Mouse (Mus musculus): ENCODE measurements at regions not wholly inside any gene's neighbourhood (a gene's known extent, or its start where the extent isn't known, plus 50 kb on each side); places are given as distances from the start of the nearest gene placed in this dataset.

GRCm38 (mm10) chr5:111506821-111507220 is 89.7 kb downstream of the Mn1 start:
- H3K4me3 ChIP-seq (replicated peaks; ENCODE audit: control insufficient read depth, low read depth, low read length) = no peak overlapping the region
- WGBS = 23% methylated on average over 6 of the region's 6 CpGs
- H3K4me1 ChIP-seq (ENCODE audit: control insufficient read depth, insufficient read depth, low read length) = peaks cover 17% of the 10 kb centered on the region
- peak overlapping the region; percentile 29; the same call in 1 of the 2 replicates for H3K27ac ChIP-seq (ENCODE audit: control insufficient read depth, insufficient read depth, low read depth, low read length, poor library complexity)
- TF ChIP-seq POLR2A (IDR thresholded peaks at IDR 0.05; ENCODE audit: borderline replicate concordance, control insufficient read depth, low read depth, low read length) (no peak), CTCF (IDR thresholded peaks at IDR 0.05; ENCODE audit: control insufficient read depth, insufficient read depth, low read length) (no peak)

- no peak overlapping the region for H3K27ac ChIP-seq (ENCODE audit: control insufficient read depth, insufficient read depth, low read depth, low read length, poor library complexity)
- peaks cover 17% of the 10 kb centered on the region for H3K4me1 ChIP-seq (ENCODE audit: control insufficient read depth, insufficient read depth, low read length)
- no peak for TF ChIP-seq POLR2A (IDR thresholded peaks at IDR 0.05; ENCODE audit: borderline replicate concordance, control insufficient read depth, low read depth, low read length)
- no peak for TF ChIP-seq CTCF (IDR thresholded peaks at IDR 0.05; ENCODE audit: control insufficient read depth, insufficient read depth, low read length)
- no peak overlapping the region for H3K4me3 ChIP-seq (replicated peaks; ENCODE audit: control insufficient read depth, low read depth, low read length)
- 64% methylated on average over 2 of the region's 2 CpGs for WGBS
Observed at GRCm38 (mm10) chr5:111507332-111507731, 90.2 kb downstream of the Mn1 start.

GRCm38 (mm10) chr5:111509014-111509561 is 91.9 kb downstream of the Mn1 start:
- under 1% methylated on average over 21 of the region's 21 CpGs for WGBS
- H3K4me3 ChIP-seq (replicated peaks; ENCODE audit: control insufficient read depth, low read depth, low read length) = peak overlapping the region; percentile 73
- peaks cover 17% of the 10 kb centered on the region for H3K4me1 ChIP-seq (ENCODE audit: control insufficient read depth, insufficient read depth, low read length)
- TF ChIP-seq POLR2A (IDR thresholded peaks at IDR 0.05; ENCODE audit: borderline replicate concordance, control insufficient read depth, low read depth, low read length) = peak; percentile 46; the same call in 1 of the 2 replicates
- no peak for TF ChIP-seq CTCF (IDR thresholded peaks at IDR 0.05; ENCODE audit: control insufficient read depth, insufficient read depth, low read length)
- peak overlapping the region; percentile 88 for H3K27ac ChIP-seq (ENCODE audit: control insufficient read depth, insufficient read depth, low read depth, low read length, poor library complexity)

- no peak for TF ChIP-seq CTCF (IDR thresholded peaks at IDR 0.05; ENCODE audit: control insufficient read depth, insufficient read depth, low read length)
- 0% methylated on average over 9 of the region's 9 CpGs for WGBS
- Histone ChIP-seq H3K4me3 (replicated peaks; ENCODE audit: control insufficient read depth, low read depth, low read length) (peak overlapping the region; percentile 73), H3K4me1 (ENCODE audit: control insufficient read depth, insufficient read depth, low read length) (peaks cover 17% of the 10 kb centered on the region), H3K27ac (ENCODE audit: control insufficient read depth, insufficient read depth, low read depth, low read length, poor library complexity) (peak overlapping the region; percentile 88)
Observed at GRCm38 (mm10) chr5:111509575-111510057, 92.5 kb downstream of the Mn1 start.

GRCm38 (mm10) chr5:111510183-111510878 is 93.2 kb downstream of the Mn1 start:
- TF ChIP-seq CTCF (IDR thresholded peaks at IDR 0.05; ENCODE audit: control insufficient read depth, insufficient read depth, low read length) = no peak
- no peak for TF ChIP-seq POLR2A (IDR thresholded peaks at IDR 0.05; ENCODE audit: borderline replicate concordance, control insufficient read depth, low read depth, low read length)
- Histone ChIP-seq H3K4me3 (replicated peaks; ENCODE audit: control insufficient read depth, low read depth, low read length) (no peak overlapping the region), H3K4me1 (ENCODE audit: control insufficient read depth, insufficient read depth, low read length) (peaks cover 13% of the 10 kb centered on the region), H3K27ac (ENCODE audit: control insufficient read depth, insufficient read depth, low read depth, low read length, poor library complexity) (peak overlapping the region; percentile 88; the same call in 1 of the 2 replicates)
- 18% methylated on average over 5 of the region's 5 CpGs for WGBS

GRCm38 (mm10) chr5:111510879-111511231 is 93.7 kb downstream of the Mn1 start:
- TF ChIP-seq POLR2A (IDR thresholded peaks at IDR 0.05; ENCODE audit: borderline replicate concordance, control insufficient read depth, low read depth, low read length) = no peak
- no peak for TF ChIP-seq CTCF (IDR thresholded peaks at IDR 0.05; ENCODE audit: control insufficient read depth, insufficient read depth, low read length)
- H3K4me1 ChIP-seq (ENCODE audit: control insufficient read depth, insufficient read depth, low read length) = peaks cover 12% of the 10 kb centered on the region
- peak overlapping the region; percentile 88; the same call in 1 of the 2 replicates for H3K27ac ChIP-seq (ENCODE audit: control insufficient read depth, insufficient read depth, low read depth, low read length, poor library complexity)
- WGBS = 10% methylated on average over 6 of the region's 6 CpGs
- H3K4me3 ChIP-seq (replicated peaks; ENCODE audit: control insufficient read depth, low read depth, low read length) = no peak overlapping the region

- Histone ChIP-seq H3K4me3 (replicated peaks; ENCODE audit: control insufficient read depth, low read depth, low read length) (no peak overlapping the region), H3K4me1 (ENCODE audit: control insufficient read depth, insufficient read depth, low read length) (peaks cover 8% of the 10 kb centered on the region)
- WGBS = 14% methylated on average over 10 of the region's 10 CpGs
Observed at GRCm38 (mm10) chr5:111511982-111512381, 94.8 kb downstream of the Mn1 start.

GRCm38 (mm10) chr5:111513976-111514375 is 96.8 kb downstream of the Mn1 start:
- Histone ChIP-seq H3K27ac (ENCODE audit: control insufficient read depth, insufficient read depth, low read depth, low read length, poor library complexity) (no peak overlapping the region), H3K4me3 (replicated peaks; ENCODE audit: control insufficient read depth, low read depth, low read length) (no peak overlapping the region), H3K4me1 (ENCODE audit: control insufficient read depth, insufficient read depth, low read length) (peaks cover 3% of the 10 kb centered on the region; the same call in 1 of the 2 replicates)
- no peak for TF ChIP-seq POLR2A (IDR thresholded peaks at IDR 0.05; ENCODE audit: borderline replicate concordance, control insufficient read depth, low read depth, low read length)
- TF ChIP-seq CTCF (IDR thresholded peaks at IDR 0.05; ENCODE audit: control insufficient read depth, insufficient read depth, low read length) = no peak
- 82% methylated on average over 6 of the region's 6 CpGs for WGBS

More at GRCm38 (mm10) chr5:111511982-111512381, 94.8 kb downstream of the Mn1 start:
- no peak for TF ChIP-seq POLR2A (IDR thresholded peaks at IDR 0.05; ENCODE audit: borderline replicate concordance, control insufficient read depth, low read depth, low read length)
- no peak for TF ChIP-seq CTCF (IDR thresholded peaks at IDR 0.05; ENCODE audit: control insufficient read depth, insufficient read depth, low read length)
- H3K27ac ChIP-seq (ENCODE audit: control insufficient read depth, insufficient read depth, low read depth, low read length, poor library complexity) = no peak overlapping the region

Data from bone marrow, adult 2 months (tissue).